Mouse (Mus musculus) liver, postnatal 0 days (tissue): ENCODE results near the gene A630001G21Rik.

Source experiments
- CTCF ChIP-seq: sonication (generic); IDR thresholded peaks from 2 replicates; pipeline ENCODE4 v1.5.1; 2016; ENCODE audit warnings: antibody characterized with exemption, low read depth
- EP300 ChIP-seq: IDR thresholded peaks from 2 replicates; pipeline ENCODE4 v1.6.1; 2016; ENCODE audit warnings: antibody characterized with exemption, low read depth, mild to moderate bottlenecking

DNA sequence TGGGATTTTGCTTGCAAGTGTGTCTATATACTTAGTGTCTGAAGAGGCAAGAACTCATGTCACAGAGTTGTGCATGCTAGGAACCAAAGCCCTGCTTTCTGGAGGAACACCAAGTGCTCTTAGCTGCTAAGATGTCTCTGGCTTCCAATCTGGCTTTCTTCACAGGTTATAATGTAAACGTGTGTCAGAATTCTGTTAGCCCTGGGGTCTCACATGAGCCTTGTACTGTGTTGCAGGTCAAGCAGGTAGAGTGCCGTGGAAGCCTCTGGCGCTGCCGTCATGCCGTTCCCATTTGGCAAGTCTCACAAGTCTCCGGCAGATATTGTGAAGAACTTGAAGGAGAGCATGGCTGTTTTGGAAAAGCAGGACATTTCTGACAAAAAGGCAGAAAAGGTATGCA lies 39.7 kb upstream of the A630001G21Rik start:
- TF ChIP-seq CTCF (no peak), EP300 (no peak)
